Mouse (Mus musculus) midbrain, postnatal 0 days (tissue): Measurements from ENCODE around the gene Tax1bp1. TPM values are rescaled to one million over a fixed set of nuclear protein-coding genes. Genes with fewer than 3 reads are reported as not detected.
A peak's percentile ranks its signal among the peaks of the same experiment; 100 is the strongest.
"Not testable (repeated sequence)": the region's sequence is repeated elsewhere in the genome, so short reads cannot be mapped to it uniquely, and the experiment has no call there.

Experiments used
- ATAC-seq: fragments of 200-750 bp; cut with Nextera tagmentation; 2 replicates; pipeline ENCODE4 v1.8.0; 2017; ENCODE audit warnings: moderate number of reproducible peaks, mild to moderate bottlenecking, moderate TSS enrichment, moderate library complexity; ENCODE audit not compliant: low FRiP score
- DNase-seq: peaks from one replicate; pipeline ENCODE4 v3.0.0-alpha.2; 2015; ENCODE audit warnings: low spot score
- H3K27ac ChIP-seq: fragments of 300-500 bp; sonication (generic); 2 replicates; pipeline ENCODE4 v1.5.1; 2014; ENCODE audit warnings: low read depth, mild to moderate bottlenecking, low read length, mixed read lengths
- H3K27me3 ChIP-seq: fragments of 300-500 bp; sonication (generic); 2 replicates; pipeline ENCODE4 v1.6.1; 2014; ENCODE audit warnings: low read length, control low read depth, mixed read lengths; ENCODE audit not compliant: insufficient read depth
- H3K36me3 ChIP-seq: fragments of 300-500 bp; sonication (generic); 2 replicates; pipeline ENCODE4 v1.6.1; 2014; ENCODE audit warnings: low read length, control low read depth, mixed read lengths; ENCODE audit not compliant: insufficient read depth
- H3K4me1 ChIP-seq: fragments of 300-500 bp; sonication (generic); 2 replicates; pipeline ENCODE4 v1.6.1; 2014; ENCODE audit warnings: mild to moderate bottlenecking, control low read depth, antibody characterized with exemption, low read length, mixed read lengths; ENCODE audit not compliant: insufficient read depth
- H3K4me2 ChIP-seq: fragments of 300-500 bp; sonication (generic); 2 replicates; pipeline ENCODE4 v1.6.1; 2014; ENCODE audit warnings: low read depth, mild to moderate bottlenecking, low read length, mixed read lengths; ENCODE audit not compliant: poor library complexity, severe bottlenecking
- H3K4me3 ChIP-seq: fragments of 300-500 bp; sonication (generic); 2 replicates; pipeline ENCODE4 v1.5.1; 2014; ENCODE audit warnings: low read depth, mild to moderate bottlenecking, low read length, moderate library complexity
- H3K9ac ChIP-seq: fragments of 300-500 bp; sonication (generic); replicated peaks from 2 replicates; pipeline ENCODE4 v1.6.1; 2014; ENCODE audit warnings: mild to moderate bottlenecking, low read length, moderate library complexity, mixed read lengths; ENCODE audit not compliant: poor library complexity, severe bottlenecking
- H3K9me3 ChIP-seq: fragments of 300-500 bp; sonication (generic); 2 replicates; pipeline ENCODE4 v1.6.1; 2016; ENCODE audit warnings: low read length, control low read depth
- CTCF ChIP-seq: IDR thresholded peaks from 2 replicates; pipeline ENCODE4 v1.5.1; 2016; ENCODE audit warnings: antibody characterized with exemption, mild to moderate bottlenecking
- WGBS: fragments of 180-500 bp; shearing (Covaris S2); extraction: QIAGEN DNeasy Blood & Tissue Kit; methylation state at CpG from one replicate; pipeline ENCODE4 v1.1.7; 2014; 5-methylcytosine and 5-hydroxymethylcytosine counted together
- polyA plus RNA-seq: library from polyadenylated mRNA; unstranded; fragments of >200 nt; fragmentation: Nextera tagmentation; extraction: Ambion mirVana; gene quantifications from 2 replicates; pipeline ENCODE4 v1.2.1, GENCODE M21; 2015
- total RNA-seq: library from RNA; depleted of rRNA; stranded (reverse); fragments of >200 nt; gene quantifications from 2 replicates; pipeline ENCODE4 v1.2.3, GENCODE M21; 2014

Gene Tax1bp1
- total and polyA plus RNA-seq, 2 experiments from 2014 or later, result 61.4 to 160 TPM

DNA sequence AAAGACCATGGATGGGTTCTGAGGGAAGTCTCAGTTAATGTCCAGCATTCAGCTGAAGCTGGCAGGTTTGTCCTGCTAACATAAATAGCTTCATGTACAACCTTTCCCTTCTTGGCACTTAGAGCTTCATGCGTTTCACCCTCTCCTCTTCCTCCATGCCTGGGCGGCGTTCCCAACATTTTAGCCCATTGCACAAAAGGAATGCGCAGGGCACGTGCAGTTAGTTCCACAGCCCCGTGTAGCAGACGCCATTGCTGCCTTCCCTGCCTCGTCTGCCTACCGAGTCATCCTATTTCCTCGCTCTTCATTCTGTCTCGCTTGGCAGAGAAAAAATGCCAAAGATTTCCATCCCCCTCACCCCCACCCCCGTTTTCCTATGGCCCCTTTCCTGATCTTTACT lies 39.0 kb upstream of the Tax1bp1 start:
- Histone ChIP-seq H3K27ac (no peak overlapping the region), H3K4me1 (no peaks in the 10 kb centered on the region), H3K36me3 (no peaks in the 10 kb centered on the region), H3K27me3 (no peaks in the 10 kb centered on the region), H3K4me2 (no peak overlapping the region), H3K9ac (no peak overlapping the region), H3K4me3 (no peak overlapping the region), H3K9me3 (no peaks in the 10 kb centered on the region)
- no peak for TF ChIP-seq CTCF
- no peak for DNase-seq
- ATAC-seq, result no peak
- WGBS, result 77% methylated on average over 12 of the region's 12 CpGs

DNA sequence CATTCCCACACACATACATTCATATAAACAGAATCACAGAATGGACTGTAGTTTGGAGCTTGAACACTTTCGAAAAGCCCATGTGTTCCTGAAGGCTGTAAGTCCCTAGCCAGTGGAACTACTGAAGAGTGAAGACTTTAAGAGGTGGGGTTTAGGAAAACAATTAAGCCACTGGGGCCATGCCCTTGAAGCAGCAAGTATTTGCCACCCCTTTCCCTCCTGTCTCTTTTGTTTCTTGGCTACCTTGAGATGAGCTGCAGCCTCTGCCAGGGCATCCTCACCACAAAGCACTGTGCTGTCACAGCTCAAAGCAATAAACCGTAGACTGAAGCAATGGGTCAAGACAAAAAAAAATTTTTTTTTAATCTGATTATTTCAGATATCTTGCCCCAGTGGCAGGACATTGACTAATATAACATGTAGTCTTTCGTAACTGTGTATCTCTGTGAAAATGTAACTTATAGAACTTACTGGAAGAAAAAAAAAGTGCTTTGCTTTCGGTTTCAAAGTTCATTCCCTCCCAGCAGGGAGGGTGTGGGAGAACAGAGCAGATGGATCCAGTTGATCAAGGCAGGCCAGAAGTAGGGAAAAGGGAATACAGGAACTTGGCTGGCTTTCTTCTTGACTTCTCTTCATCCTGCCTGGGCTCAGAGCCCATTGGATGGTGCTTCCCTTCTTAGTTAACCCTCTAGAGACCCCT lies 38.2 kb upstream of the Tax1bp1 start:
- Histone ChIP-seq H3K9ac (no peak overlapping the region), H3K27ac (no peak overlapping the region), H3K4me1 (no peaks in the 10 kb centered on the region), H3K4me2 (no peak overlapping the region), H3K27me3 (no peaks in the 10 kb centered on the region), H3K4me3 (no peak overlapping the region), H3K9me3 (no peaks in the 10 kb centered on the region), H3K36me3 (no peaks in the 10 kb centered on the region)
- DNase-seq, result peak; percentile 51
- TF ChIP-seq CTCF, result no peak
- WGBS, result 63% methylated on average over 4 of the region's 4 CpGs
- no peak for ATAC-seq

DNA sequence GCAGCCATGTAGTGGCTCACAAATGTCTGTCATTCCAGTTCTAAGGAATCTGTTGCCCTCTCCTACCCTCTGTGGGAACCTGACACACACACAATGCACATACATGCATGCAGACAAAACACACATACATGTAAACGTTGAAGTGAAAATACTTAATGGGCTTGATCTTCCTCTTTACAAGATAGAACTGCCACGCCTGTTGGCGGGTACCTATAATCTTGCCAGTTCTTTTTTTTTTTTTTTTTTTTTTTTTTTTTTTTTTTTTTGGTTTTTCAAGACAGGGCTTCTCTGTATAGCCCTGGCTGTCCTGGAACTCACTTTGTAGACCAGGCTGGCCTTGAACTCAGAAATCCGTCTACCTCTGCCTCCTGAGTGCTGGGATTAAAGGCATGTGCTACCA lies 36.0 kb upstream of the Tax1bp1 start:
- H3K4me3 ChIP-seq, DNase-seq, H3K4me2 ChIP-seq, H3K36me3 ChIP-seq, H3K9ac ChIP-seq, H3K9me3 ChIP-seq, H3K4me1 ChIP-seq, H3K27ac ChIP-seq, H3K27me3 ChIP-seq, ATAC-seq: not testable (repeated sequence)
- 89% methylated on average over 4 of the region's 4 CpGs for WGBS

DNA sequence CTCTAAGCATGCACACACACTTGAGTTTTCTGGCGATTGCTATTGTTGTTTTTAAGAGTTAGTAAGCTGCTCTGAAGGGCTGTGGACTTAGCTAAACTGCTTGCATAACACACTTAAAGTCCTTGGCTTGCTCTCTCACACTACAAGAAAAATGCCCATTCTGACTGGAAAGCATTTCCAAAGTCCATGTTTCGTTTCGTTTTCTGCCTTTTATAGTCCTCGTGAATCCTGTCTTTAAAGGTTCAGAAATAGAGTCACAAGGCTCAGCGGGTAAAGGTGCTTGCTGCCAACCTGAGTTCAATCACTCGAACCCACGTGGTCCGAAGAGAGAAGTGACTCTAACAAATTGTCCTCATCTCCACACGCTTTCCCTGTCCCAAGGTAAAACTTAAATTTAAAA lies 34.0 kb upstream of the Tax1bp1 start:
- no peak overlapping the region for H3K4me2 ChIP-seq
- H3K27ac ChIP-seq, result no peak overlapping the region
- no peaks in the 10 kb centered on the region for H3K36me3 ChIP-seq
- DNase-seq (no peak), ATAC-seq (no peak)
- no peaks in the 10 kb centered on the region for H3K4me1 ChIP-seq
- TF ChIP-seq CTCF, result no peak
- H3K9ac ChIP-seq, result no peak overlapping the region
- no peaks in the 10 kb centered on the region for H3K27me3 ChIP-seq
- 86% methylated on average over 9 of the region's 9 CpGs for WGBS
- H3K9me3 ChIP-seq, result no peaks in the 10 kb centered on the region
- H3K4me3 ChIP-seq, result no peak overlapping the region

DNA sequence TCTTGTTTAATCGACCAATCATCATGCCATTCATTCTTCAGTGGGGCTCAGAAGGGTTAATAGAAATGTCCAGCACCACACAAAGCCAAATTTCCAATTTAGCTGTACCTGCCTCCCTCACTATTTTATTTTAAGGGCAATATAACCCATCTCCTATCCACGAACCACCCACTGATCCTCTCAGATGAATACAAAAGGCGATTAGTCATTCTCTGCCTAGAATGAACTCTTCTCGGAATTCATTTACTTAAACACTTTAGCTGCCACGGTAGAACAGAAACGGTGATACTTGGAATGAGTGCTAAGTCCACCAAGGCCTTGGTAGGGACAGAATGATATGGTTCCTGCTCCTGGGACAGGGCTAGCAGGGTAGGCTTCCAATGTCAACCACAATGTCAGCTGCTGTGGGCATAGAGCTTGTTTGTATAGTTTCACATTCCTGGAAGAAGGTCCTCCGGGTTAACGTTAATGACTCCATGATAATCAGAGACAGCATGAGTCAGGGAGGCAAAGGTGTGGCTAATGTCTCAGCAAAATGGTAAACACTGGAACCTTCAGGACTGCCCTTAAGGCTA lies 33.0 kb upstream of the Tax1bp1 start:
- Histone ChIP-seq H3K4me1 (no peaks in the 10 kb centered on the region), H3K27ac (no peak overlapping the region), H3K27me3 (no peaks in the 10 kb centered on the region), H3K4me3 (no peak overlapping the region), H3K36me3 (no peaks in the 10 kb centered on the region), H3K9me3 (no peaks in the 10 kb centered on the region), H3K9ac (no peak overlapping the region), H3K4me2 (no peak overlapping the region)
- DNase-seq (no peak), ATAC-seq (no peak)
- TF ChIP-seq CTCF, result no peak
- whole genome bisulfite sequencing, result 45% methylated on average over 8 of the region's 8 CpGs

DNA sequence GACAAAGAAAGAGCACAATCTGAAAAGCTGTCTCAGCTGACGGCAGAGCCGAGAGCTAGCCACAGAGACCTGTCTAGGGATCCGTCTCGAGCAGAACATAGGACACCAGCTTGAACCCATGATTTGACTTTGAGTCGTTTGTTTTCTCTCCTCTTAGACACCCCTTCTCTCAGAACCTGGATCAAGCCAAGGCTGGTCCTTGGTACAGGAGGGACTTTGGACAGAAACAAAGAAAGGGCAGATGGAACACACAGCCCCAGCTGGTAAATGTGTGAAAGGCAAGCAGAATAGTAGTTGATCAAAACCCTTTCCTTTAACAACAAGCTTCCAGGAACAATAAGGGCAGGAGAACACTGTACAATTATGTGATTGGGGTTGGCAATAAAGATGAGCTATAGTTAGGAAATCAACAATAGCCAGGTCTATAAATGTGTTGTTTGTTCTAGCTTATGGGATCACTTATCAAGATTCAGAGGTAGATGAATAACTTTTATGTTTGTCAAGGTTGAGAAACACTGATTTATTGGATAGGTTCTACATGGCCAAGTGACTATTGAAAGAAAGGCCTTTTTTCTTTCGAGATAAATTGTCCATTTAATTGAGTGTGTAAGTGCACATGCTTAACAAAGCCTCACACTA lies 31.6 kb upstream of the Tax1bp1 start:
- H3K4me1 ChIP-seq, result no peaks in the 10 kb centered on the region
- no peak for TF ChIP-seq CTCF
- no peak overlapping the region for H3K9ac ChIP-seq
- DNase-seq (no peak), ATAC-seq (no peak)
- no peaks in the 10 kb centered on the region for H3K27me3 ChIP-seq
- whole genome bisulfite sequencing, result 77% methylated on average over 6 of the region's 6 CpGs
- H3K4me2 ChIP-seq, result no peak overlapping the region
- H3K36me3 ChIP-seq, result no peaks in the 10 kb centered on the region
- H3K9me3 ChIP-seq, result no peaks in the 10 kb centered on the region
- H3K27ac ChIP-seq, result no peak overlapping the region
- H3K4me3 ChIP-seq, result no peak overlapping the region
